In the genomic region with DNA sequence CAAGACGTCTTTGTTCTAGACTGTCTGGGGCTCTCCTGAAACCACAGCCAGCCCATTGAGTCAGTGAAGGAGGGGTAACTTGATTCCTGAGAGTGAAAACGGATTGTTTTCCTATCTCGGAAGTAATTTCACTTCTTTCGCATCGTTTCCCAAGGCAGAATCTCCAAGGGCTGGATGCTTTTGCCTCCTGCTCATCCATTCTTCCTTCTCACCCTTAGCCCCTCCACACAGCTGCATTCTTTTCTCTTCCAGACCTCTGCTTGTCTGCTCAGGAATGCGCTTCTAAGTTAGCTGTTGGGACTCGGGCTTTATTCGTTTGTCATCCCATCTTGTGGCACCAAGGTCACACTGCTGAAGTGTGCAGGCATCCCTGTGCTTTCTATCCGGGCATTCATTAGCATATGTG, we compare ENCODE assay signal across 8 mouse cellular contexts. TPM values are rescaled to one million over a fixed set of nuclear protein-coding genes. Genes with fewer than 3 reads are reported as not detected.
DNase-seq lines count a peak whose midpoint lies in the region; ATAC-seq and TF ChIP-seq lines count a peak whose summit lies in the region.
"Had no signal": no experiment of that assay in that cellular context is flagged by ENCODE, and none has a peak within 500 bp of the region (broad histone marks: within the 10 kb centered on the region; RNA-seq: fewer than 3 reads in every experiment).

No protein-coding gene starts in this region.

- ATAC-seq in embryonic facial prominence, embryonic 14.5 days (ENCODE audit: low read depth) = peak; percentile 51
- no peak for ATAC-seq in intestine, embryonic 15.5 days
- no peak for ATAC-seq in stomach, embryonic 14.5 days (ENCODE audit: insufficient number of reproducible peaks, insufficient read depth, low FRiP score, low read depth)
- no peak for ATAC-seq in CD4-positive, CD25-positive, alpha-beta regulatory T cell, adult 4 months
- no peak for ATAC-seq in megakaryocyte-erythroid progenitor cell, adult 5-6 weeks (replicated peaks; ENCODE audit: low FRiP score, low TSS enrichment, poor library complexity, severe bottlenecking)

- peak overlapping the region; percentile 32; the same call in 1 of the 2 replicates for H3K27ac ChIP-seq in layer of hippocampus, adult 2 months
- H3K27ac ChIP-seq in embryonic facial prominence, embryonic 14.5 days (replicated peaks; ENCODE audit: low read depth, low read length) = peak overlapping the region; percentile 78
- H3K27ac ChIP-seq in intestine, embryonic 15.5 days = peak overlapping the region; percentile 48; the same call in 1 of the 2 replicates
- peak overlapping the region; percentile 52; the same call in 1 of the 2 replicates for H3K27ac ChIP-seq in stomach, embryonic 14.5 days (ENCODE audit: low read length)

- no peaks in the 10 kb centered on the region for H3K27me3 ChIP-seq in embryonic facial prominence, embryonic 14.5 days (replicated peaks; ENCODE audit: control insufficient read depth, insufficient read depth, low read length)
- H3K27me3 ChIP-seq in intestine, embryonic 15.5 days (replicated peaks) = no peaks in the 10 kb centered on the region
- no peaks in the 10 kb centered on the region for H3K27me3 ChIP-seq in stomach, embryonic 14.5 days (ENCODE audit: control insufficient read depth, insufficient read depth, low read length)

- WGBS in embryonic facial prominence, embryonic 14.5 days = 12% methylated on average over 9 of the region's 9 CpGs
- 28% methylated on average over 9 of the region's 9 CpGs for WGBS in intestine, embryonic 15.5 days
- 20% methylated on average over 9 of the region's 9 CpGs for WGBS in stomach, embryonic 14.5 days

- no peaks in the 10 kb centered on the region for H3K36me3 ChIP-seq in embryonic facial prominence, embryonic 14.5 days (ENCODE audit: control insufficient read depth, insufficient read depth, low read length)
- no peaks in the 10 kb centered on the region for H3K36me3 ChIP-seq in intestine, embryonic 15.5 days
- H3K36me3 ChIP-seq in stomach, embryonic 14.5 days (ENCODE audit: control insufficient read depth, insufficient read depth, low read length) = no peaks in the 10 kb centered on the region

- H3K4me2 ChIP-seq in embryonic facial prominence, embryonic 14.5 days (ENCODE audit: low read depth, low read length) = no peak overlapping the region
- H3K4me2 ChIP-seq in intestine, embryonic 15.5 days (replicated peaks) = no peak overlapping the region
- no peak overlapping the region for H3K4me2 ChIP-seq in stomach, embryonic 14.5 days (replicated peaks; ENCODE audit: low read depth, low read length)

- H3K9ac ChIP-seq in embryonic facial prominence, embryonic 14.5 days (ENCODE audit: low read depth, low read length) = peak overlapping the region; percentile 1; the same call in 1 of the 2 replicates
- H3K9ac ChIP-seq in intestine, embryonic 15.5 days = no peak overlapping the region
- no peak overlapping the region for H3K9ac ChIP-seq in stomach, embryonic 14.5 days (replicated peaks; ENCODE audit: low read depth, low read length)

- H3K4me1 ChIP-seq in embryonic facial prominence, embryonic 14.5 days (ENCODE audit: control insufficient read depth, insufficient read depth, low read length) = peaks cover 49% of the 10 kb centered on the region
- H3K4me1 ChIP-seq in intestine, embryonic 15.5 days (replicated peaks) = peaks cover 32% of the 10 kb centered on the region
- peaks cover 30% of the 10 kb centered on the region for H3K4me1 ChIP-seq in stomach, embryonic 14.5 days (ENCODE audit: control insufficient read depth, insufficient read depth, low read length)

- TF ChIP-seq CTCF in layer of hippocampus, adult 2 months (conservative IDR thresholded peaks at IDR 0.05) = no peak

- H3K4me3 ChIP-seq in layer of hippocampus, adult 2 months = no peak overlapping the region
- H3K4me3 ChIP-seq in embryonic facial prominence, embryonic 14.5 days (ENCODE audit: low read depth, low read length) = no peak overlapping the region
- no peak overlapping the region for H3K4me3 ChIP-seq in intestine, embryonic 15.5 days (replicated peaks)
- no peak overlapping the region for H3K4me3 ChIP-seq in stomach, embryonic 14.5 days (ENCODE audit: low read depth, low read length)

- no peak for DNase-seq in layer of hippocampus, adult 2 months (ENCODE audit: low spot score in 2 of 2)
- no peak for DNase-seq in layer of hippocampus, postnatal 10 days (ENCODE audit: low spot score in 2 of 2)
- peak; percentile 71 for DNase-seq in embryonic facial prominence, embryonic 14.5 days (ENCODE audit: low spot score)
- DNase-seq: kidney, adult 9 months had no signal

- no peaks in the 10 kb centered on the region for H3K9me3 ChIP-seq in embryonic facial prominence, embryonic 14.5 days (ENCODE audit: control insufficient read depth, low read length)
- H3K9me3 ChIP-seq in intestine, embryonic 15.5 days = no peaks in the 10 kb centered on the region
- no peaks in the 10 kb centered on the region for H3K9me3 ChIP-seq in stomach, embryonic 14.5 days (ENCODE audit: control insufficient read depth, low read depth, low read length)

RNA-seq across cellular contexts. Expression of gene Ier5, which starts 46.7 kb away (rescaled TPM):
- 10 to 100 TPM; 26.5 to 28.1 TPM for total RNA-seq in layer of hippocampus, adult 2 months (2021)
- total RNA-seq in layer of hippocampus, postnatal 10 days (2021) = 10 to 100 TPM; 16.5 to 21.5 TPM
- 9.9 and 11.0 TPM in 2 replicates for polyA plus RNA-seq in embryonic facial prominence, embryonic 14.5 days (2014; fragmentation: Nextera tagmentation; extraction: Ambion mirVana)
- polyA plus RNA-seq in intestine, embryonic 15.5 days (2015; fragmentation: Nextera tagmentation; extraction: Ambion mirVana) = 3.8 and 4.8 TPM in 2 replicates
- 7.1 and 8.2 TPM in 2 replicates for polyA plus RNA-seq in stomach, embryonic 14.5 days (2014; fragmentation: Nextera tagmentation; extraction: Ambion mirVana)
- polyA plus RNA-seq in CD4-positive, CD25-positive, alpha-beta regulatory T cell, adult 4 months (2017; shearing (Covaris generic)) = 10 to 100 TPM in 1 of 2 experiments, 1 to 10 TPM in 1; 4.9 to 12.6 TPM
- total RNA-seq in megakaryocyte-erythroid progenitor cell, adult 5-6 weeks (2014; fragmentation: Nextera tagmentation) = 5.7 and 7.1 TPM in 2 replicates
- total RNA-seq in megakaryocyte-erythroid progenitor cell, adult 5-6 weeks (2017) = 7.5 and 12.7 TPM in 2 replicates
